Mouse (Mus musculus): ENCODE data around the gene B3gat2.

GRCm38 (mm10) chr1:23884914-23885313 is 123.4 kb downstream of the B3gat2 start:
- TF ChIP-seq CTCF (IDR thresholded peaks at IDR 0.05; ENCODE audit: insufficient read depth, low read length) (no peak), POLR2A (IDR thresholded peaks at IDR 0.05; ENCODE audit: borderline replicate concordance, extremely low read depth, low read depth, low read length) (no peak)

Data from lung, adult 2 months (tissue).